Mouse (Mus musculus) thymus, adult 2 months (tissue): ENCODE data around the gene Fank1.

ENCODE experiments used
- CTCF ChIP-seq: fragments of 200-500 bp; IDR thresholded peaks from 2 replicates; pipeline ENCODE4 v1.5.1; 2012; ENCODE audit warnings: mild to moderate bottlenecking, control low read depth, low read length, moderate library complexity, borderline replicate concordance; ENCODE audit not compliant: control insufficient read depth, poor library complexity, insufficient read depth; ENCODE audit errors: extremely low read depth
- POLR2A ChIP-seq: fragments of 200-500 bp; IDR thresholded peaks from 2 replicates; pipeline ENCODE4 v1.6.1; 2012; ENCODE audit warnings: mild to moderate bottlenecking, low read length, control low read depth, moderate library complexity; ENCODE audit not compliant: control insufficient read depth, poor library complexity, insufficient read depth; ENCODE audit errors: extremely low read depth

GRCm38 (mm10) chr7:133799928-133800327 is 23.3 kb downstream of the Fank1 start:
- no peak for TF ChIP-seq POLR2A
- no peak for TF ChIP-seq CTCF
